Mouse (Mus musculus) small intestine, adult 2 months (tissue): ENCODE results near the gene Gm5737.

Experiments used
- CTCF ChIP-seq: fragments of 200-500 bp; IDR thresholded peaks from 2 replicates; pipeline ENCODE4 v1.5.1; 2012; ENCODE audit warnings: low read depth, mild to moderate bottlenecking, control low read depth, inconsistent platforms, low read length, moderate library complexity, mixed read lengths; ENCODE audit not compliant: insufficient replicate concordance, insufficient read length; ENCODE audit errors: extremely low read depth
- POLR2A ChIP-seq: fragments of 200-500 bp; IDR thresholded peaks from 2 replicates; pipeline ENCODE4 v1.6.1; 2012; ENCODE audit warnings: low read depth, mild to moderate bottlenecking, control low read depth, inconsistent platforms, low read length, moderate library complexity

DNA sequence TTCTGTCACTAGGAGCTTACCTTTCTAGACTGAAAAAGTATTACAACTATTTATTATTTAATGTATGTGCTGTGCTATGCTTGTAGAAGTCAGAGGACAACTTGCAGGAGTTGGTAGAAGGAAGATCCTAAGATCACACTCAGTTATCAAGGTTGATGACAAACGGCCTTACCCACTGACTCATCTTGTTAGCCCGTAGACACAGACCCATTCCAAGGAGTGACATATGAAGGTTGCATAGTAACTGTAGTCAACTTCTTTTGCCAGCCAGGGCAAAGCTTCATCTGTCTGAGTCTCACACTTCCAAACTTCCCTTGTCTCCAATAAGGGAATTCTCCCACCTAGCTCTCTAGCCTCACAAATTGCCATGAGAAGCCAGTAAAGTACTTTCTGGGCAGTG, 54.5 kb downstream of the Gm5737 start:
- no peak for TF ChIP-seq CTCF
- TF ChIP-seq POLR2A, result no peak
